Mouse (Mus musculus) cerebellum, adult 2 months (tissue): Measurements from ENCODE around the gene Cyp11a1.

Experiments used
- CTCF ChIP-seq: fragments of 200-500 bp; IDR thresholded peaks from 2 replicates; pipeline ENCODE4 v1.5.1; 2011; ENCODE audit warnings: low read depth, mild to moderate bottlenecking, control low read depth, low read length, moderate library complexity, borderline replicate concordance; ENCODE audit not compliant: insufficient read depth
- POLR2A ChIP-seq: fragments of 200-500 bp; IDR thresholded peaks from 2 replicates; pipeline ENCODE4 v1.6.1; 2011; ENCODE audit warnings: low read length, control low read depth, borderline replicate concordance; ENCODE audit not compliant: insufficient read depth

DNA sequence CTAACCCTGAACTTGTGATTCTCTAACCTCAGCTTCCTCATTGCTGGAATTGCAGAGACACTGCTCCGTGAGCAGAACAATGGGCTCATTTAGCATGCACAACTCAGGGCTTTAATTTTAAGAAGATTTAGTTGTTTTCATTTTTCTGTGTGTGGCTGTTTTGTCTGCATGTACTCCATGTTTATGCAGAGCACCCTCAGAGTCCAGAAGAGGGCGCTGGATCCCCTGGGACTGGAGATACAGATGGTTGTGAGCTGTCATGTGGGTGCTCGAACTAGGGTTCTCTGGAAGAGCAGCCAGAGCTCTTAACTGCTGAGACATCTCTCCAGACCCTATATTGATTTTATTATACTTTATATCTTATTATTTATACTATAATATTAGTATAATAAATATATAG, 3.4 kb downstream of the Cyp11a1 start:
- TF ChIP-seq CTCF: no peak
- no peak for TF ChIP-seq POLR2A
